Mouse (Mus musculus) liver, adult 2 months (tissue): ENCODE measurements around the gene Hapln3.

Source experiments
- CTCF ChIP-seq: fragments of 200-500 bp; IDR thresholded peaks from 2 replicates; pipeline ENCODE4 v1.5.1; 2011; ENCODE audit warnings: low read depth, low read length, control low read depth
- POLR2A ChIP-seq: fragments of 200-500 bp; IDR thresholded peaks from 2 replicates; pipeline ENCODE4 v1.6.1; 2011; ENCODE audit warnings: low read length, control low read depth; ENCODE audit not compliant: insufficient read depth; ENCODE audit errors: extremely low read depth

DNA sequence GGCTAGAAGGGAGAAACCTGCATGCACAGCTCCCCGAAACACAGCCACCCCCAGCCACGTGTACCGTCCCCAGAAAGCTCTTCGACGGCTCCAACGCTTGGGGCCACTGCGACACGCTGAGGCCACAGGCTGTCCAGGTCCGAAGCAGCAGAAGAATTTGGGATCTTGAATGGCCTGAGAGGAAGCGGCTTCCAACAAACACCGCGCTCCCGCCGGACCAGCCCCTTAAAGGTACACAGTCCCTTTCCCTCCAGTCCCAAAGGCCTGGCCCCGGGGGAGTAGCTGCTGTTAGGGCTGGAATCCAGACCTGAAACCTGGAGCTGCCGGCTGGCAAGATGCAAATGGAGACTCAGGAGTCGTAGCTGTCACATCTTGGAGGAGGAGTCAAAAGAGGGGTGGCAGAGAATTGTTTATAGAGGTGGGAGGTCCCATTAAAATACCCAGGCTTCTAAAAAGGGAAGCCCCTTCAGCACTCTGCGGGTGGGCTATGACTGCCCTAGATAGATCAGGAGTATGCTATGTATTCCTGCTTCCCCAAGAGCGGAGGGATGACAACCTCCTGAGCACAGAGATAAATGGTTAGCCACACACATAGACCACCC, at the start of gene Hapln3:
- TF ChIP-seq CTCF: no peak
- TF ChIP-seq POLR2A: no peak
